ENCODE assay signal across 9 mouse cellular contexts in the genomic region with DNA sequence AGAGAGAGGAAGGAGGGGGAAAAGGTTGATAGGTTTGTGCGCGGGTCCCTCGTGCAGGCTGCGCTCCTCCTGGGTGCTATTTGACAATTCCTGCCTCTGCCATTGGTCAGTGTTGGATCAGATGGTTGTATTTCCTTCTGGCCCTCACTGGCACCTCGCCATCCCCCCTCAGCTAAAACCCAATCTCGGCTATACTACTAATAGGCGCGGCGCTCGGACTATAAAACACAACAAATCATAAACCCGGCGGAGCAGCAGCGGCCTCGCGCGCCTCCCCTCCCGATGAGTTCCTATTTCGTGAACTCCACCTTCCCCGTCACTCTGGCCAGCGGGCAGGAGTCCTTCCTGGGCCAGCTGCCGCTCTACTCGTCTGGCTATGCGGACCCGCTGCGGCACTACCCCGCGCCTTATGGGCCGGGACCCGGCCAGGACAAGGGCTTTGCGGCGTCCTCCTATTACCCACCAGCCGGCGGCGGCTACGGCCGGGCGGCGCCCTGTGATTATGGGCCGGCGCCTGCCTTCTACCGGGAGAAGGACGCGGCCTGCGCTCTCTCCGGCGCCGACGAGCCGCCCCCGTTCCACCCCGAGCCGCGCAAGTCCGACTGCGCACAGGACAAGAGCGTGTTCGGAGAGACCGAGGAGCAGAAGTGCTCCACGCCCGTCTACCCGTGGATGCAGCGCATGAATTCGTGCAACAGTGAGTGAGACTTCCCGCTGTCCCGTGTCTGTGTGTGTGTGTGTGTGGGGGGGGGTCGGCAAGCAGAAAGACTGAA. TPM values are rescaled to one million over a fixed set of nuclear protein-coding genes. Genes with fewer than 3 reads are reported as not detected.
DNase-seq lines count a peak whose midpoint lies in the region; ATAC-seq and TF ChIP-seq lines count a peak whose summit lies in the region.
"Had no signal": no experiment of that assay in that cellular context is flagged by ENCODE, and none has a peak within 500 bp of the region (broad histone marks: within the 10 kb centered on the region; RNA-seq: fewer than 3 reads in every experiment).

No protein-coding gene starts in this region.

- H3K9ac ChIP-seq in lung, embryonic 14.5 days = peak overlapping the region; percentile 84
- peak overlapping the region; percentile 64 for H3K9ac ChIP-seq in hindbrain, embryonic 12.5 days
- peak overlapping the region; percentile 100 for H3K9ac ChIP-seq in neural tube, embryonic 14.5 days (replicated peaks; ENCODE audit: low read depth, low read length)

- DNase-seq in lung, embryonic 14.5 days = peak; percentile 90
- no peak for DNase-seq in lung, postnatal 14 days
- peak; percentile 77 for DNase-seq in limb, embryonic 10.5 days (ENCODE audit: low spot score)
- no peak for DNase-seq in cerebellum, postnatal 14 days
- no peak for DNase-seq in spleen, adult 18-20 months
- DNase-seq in right cerebral cortex, postnatal 14 days = no peak

- no peaks in the 10 kb centered on the region for H3K9me3 ChIP-seq in lung, embryonic 14.5 days (ENCODE audit: low read depth, low read length)
- H3K9me3 ChIP-seq in hindbrain, embryonic 12.5 days (replicated peaks) = no peaks in the 10 kb centered on the region
- no peaks in the 10 kb centered on the region for H3K9me3 ChIP-seq in limb, embryonic 10.5 days (replicated peaks)
- no peaks in the 10 kb centered on the region for H3K9me3 ChIP-seq in neural tube, embryonic 14.5 days (ENCODE audit: control insufficient read depth, low read length)

- under 1% methylated on average over 65 of the region's 66 CpGs for WGBS in lung, embryonic 14.5 days
- WGBS in hindbrain, embryonic 12.5 days = under 1% methylated on average over 64 of the region's 66 CpGs
- under 1% methylated on average over 66 of the region's 66 CpGs for whole genome bisulfite sequencing in limb, embryonic 10.5 days
- WGBS in neural tube, embryonic 14.5 days = under 1% methylated on average over 66 of the region's 66 CpGs

- peak overlapping the region; percentile 89 for H3K27ac ChIP-seq in lung, embryonic 14.5 days (ENCODE audit: low read depth)
- peak overlapping the region; percentile 49 for H3K27ac ChIP-seq in hindbrain, embryonic 12.5 days
- peak overlapping the region; percentile 81 for H3K27ac ChIP-seq in limb, embryonic 10.5 days
- H3K27ac ChIP-seq in neural tube, embryonic 14.5 days (ENCODE audit: low read depth, low read length) = peak overlapping the region; percentile 100

- H3K4me1 ChIP-seq in lung, embryonic 14.5 days (ENCODE audit: insufficient read depth) = 0 out of 2 replicates have a peak, but pooled peaks cover 4% of the 10 kb centered on the region
- H3K4me1 ChIP-seq in hindbrain, embryonic 12.5 days = peaks cover 3% of the 10 kb centered on the region; the same call in 1 of the 2 replicates
- H3K4me1 ChIP-seq in limb, embryonic 10.5 days = peaks cover 97% of the 10 kb centered on the region
- H3K4me1 ChIP-seq in neural tube, embryonic 14.5 days (ENCODE audit: control insufficient read depth, insufficient read depth, low read length) = peaks cover 42% of the 10 kb centered on the region

- H3K27me3 ChIP-seq in lung, embryonic 14.5 days (ENCODE audit: insufficient read depth, low read length) = peaks cover 90% of the 10 kb centered on the region
- peaks cover 99% of the 10 kb centered on the region for H3K27me3 ChIP-seq in hindbrain, embryonic 12.5 days
- peaks cover 100% of the 10 kb centered on the region for H3K27me3 ChIP-seq in limb, embryonic 10.5 days (ENCODE audit: low read depth, poor library complexity, severe bottlenecking)
- H3K27me3 ChIP-seq in neural tube, embryonic 14.5 days (ENCODE audit: control insufficient read depth, insufficient read depth, low read length) = no peaks in the 10 kb centered on the region

- peak overlapping the region; percentile 84 for H3K4me2 ChIP-seq in lung, embryonic 14.5 days
- H3K4me2 ChIP-seq in hindbrain, embryonic 12.5 days (replicated peaks) = peak overlapping the region; percentile 62
- H3K4me2 ChIP-seq in neural tube, embryonic 14.5 days (ENCODE audit: low read depth, low read length) = peak overlapping the region; percentile 100

- H3K36me3 ChIP-seq in lung, embryonic 14.5 days (ENCODE audit: insufficient read depth) = no peaks in the 10 kb centered on the region
- H3K36me3 ChIP-seq in hindbrain, embryonic 12.5 days = no peaks in the 10 kb centered on the region
- H3K36me3 ChIP-seq in limb, embryonic 10.5 days = peaks cover 3% of the 10 kb centered on the region; the same call in 1 of the 2 replicates
- H3K36me3 ChIP-seq in neural tube, embryonic 14.5 days (ENCODE audit: control insufficient read depth, insufficient read depth, low read length) = peaks cover 24% of the 10 kb centered on the region

- H3K4me3 ChIP-seq in lung, embryonic 14.5 days (ENCODE audit: low read depth, low read length) = peak overlapping the region; percentile 72
- H3K4me3 ChIP-seq in hindbrain, embryonic 12.5 days = peak overlapping the region; percentile 36
- H3K4me3 ChIP-seq in limb, embryonic 10.5 days = peak overlapping the region; percentile 64
- peak overlapping the region; percentile 95 for H3K4me3 ChIP-seq in neural tube, embryonic 14.5 days (ENCODE audit: low read depth, low read length)
- H3K4me3 ChIP-seq: erythroblast, embryonic 14.5 days had no signal

- peak; percentile 39 for ATAC-seq in lung, embryonic 14.5 days (ENCODE audit: insufficient read depth)
- ATAC-seq in hindbrain, embryonic 12.5 days (ENCODE audit: low FRiP score) = no peak
- ATAC-seq in neural tube, embryonic 14.5 days (ENCODE audit: low read depth) = peak; percentile 61

- TF ChIP-seq CTCF in lung, embryonic 14.5 days (IDR thresholded peaks at IDR 0.05; ENCODE audit: low read depth) = no peak

RNA-seq across cellular contexts. Expression of a gene that starts 4.1 kb away (rescaled TPM):
- polyA plus RNA-seq in lung, embryonic 14.5 days (2014; fragmentation: Nextera tagmentation; extraction: Ambion mirVana) = 65.9 and 76.1 TPM in 2 replicates
- 74.3 and 126 TPM in 2 replicates for polyA plus RNA-seq in hindbrain, embryonic 12.5 days (2016; fragmentation: Nextera tagmentation; extraction: Ambion mirVana)
- polyA plus RNA-seq in limb, embryonic 10.5 days (2016; fragmentation: Nextera tagmentation; extraction: Ambion mirVana) = 5.5 and 5.9 TPM in 2 replicates
- 49.1 and 52.4 TPM in 2 replicates for polyA plus RNA-seq in neural tube, embryonic 14.5 days (2014; fragmentation: Nextera tagmentation; extraction: Ambion mirVana)
- polyA plus RNA-seq: erythroblast, embryonic 14.5 days had no signal

RNA-seq across cellular contexts. Expression of a gene that starts 6.8 kb away (rescaled TPM):
- polyA plus RNA-seq in lung, embryonic 14.5 days (2014; fragmentation: Nextera tagmentation; extraction: Ambion mirVana) = 19.7 and 24.4 TPM in 2 replicates
- 60.0 and 64.5 TPM in 2 replicates for polyA plus RNA-seq in hindbrain, embryonic 12.5 days (2016; fragmentation: Nextera tagmentation; extraction: Ambion mirVana)
- 6.1 and 7.9 TPM in 2 replicates for polyA plus RNA-seq in limb, embryonic 10.5 days (2016; fragmentation: Nextera tagmentation; extraction: Ambion mirVana)
- 138 and 141 TPM in 2 replicates for polyA plus RNA-seq in neural tube, embryonic 14.5 days (2014; fragmentation: Nextera tagmentation; extraction: Ambion mirVana)
- polyA plus RNA-seq: erythroblast, embryonic 14.5 days had no signal

RNA-seq across cellular contexts. Expression of a gene that starts 12.7 kb away (rescaled TPM):
- 2.1 and 3.5 TPM in 2 replicates for polyA plus RNA-seq in lung, embryonic 14.5 days (2014; fragmentation: Nextera tagmentation; extraction: Ambion mirVana)
- polyA plus RNA-seq in hindbrain, embryonic 12.5 days (2016; fragmentation: Nextera tagmentation; extraction: Ambion mirVana) = 9.6 and 11.0 TPM in 2 replicates
- 7.1 and 10.2 TPM in 2 replicates for polyA plus RNA-seq in limb, embryonic 10.5 days (2016; fragmentation: Nextera tagmentation; extraction: Ambion mirVana)
- polyA plus RNA-seq in neural tube, embryonic 14.5 days (2014; fragmentation: Nextera tagmentation; extraction: Ambion mirVana) = 120 and 133 TPM in 2 replicates
- polyA plus RNA-seq: erythroblast, embryonic 14.5 days had no signal

RNA-seq across cellular contexts. Expression of a gene that starts 17.4 kb away (rescaled TPM):
- 0.99 and 1.4 TPM in 2 replicates for polyA plus RNA-seq in lung, embryonic 14.5 days (2014; fragmentation: Nextera tagmentation; extraction: Ambion mirVana)
- 4.4 and 8.1 TPM in 2 replicates for polyA plus RNA-seq in hindbrain, embryonic 12.5 days (2016; fragmentation: Nextera tagmentation; extraction: Ambion mirVana)
- polyA plus RNA-seq in limb, embryonic 10.5 days (2016; fragmentation: Nextera tagmentation; extraction: Ambion mirVana) = 0.95 and 1.2 TPM in 2 replicates
- 78.6 and 120 TPM in 2 replicates for polyA plus RNA-seq in neural tube, embryonic 14.5 days (2014; fragmentation: Nextera tagmentation; extraction: Ambion mirVana)
- polyA plus RNA-seq: erythroblast, embryonic 14.5 days had no signal

RNA-seq across cellular contexts. Expression of a gene that starts 19.0 kb away (rescaled TPM):
- 3.8 and 3.9 TPM in 2 replicates for polyA plus RNA-seq in lung, embryonic 14.5 days (2014; fragmentation: Nextera tagmentation; extraction: Ambion mirVana)
- 7.7 and 8.1 TPM in 2 replicates for polyA plus RNA-seq in hindbrain, embryonic 12.5 days (2016; fragmentation: Nextera tagmentation; extraction: Ambion mirVana)
- polyA plus RNA-seq in limb, embryonic 10.5 days (2016; fragmentation: Nextera tagmentation; extraction: Ambion mirVana) = 0.89 and 1.2 TPM in 2 replicates
- 3.4 and 4.1 TPM in 2 replicates for polyA plus RNA-seq in neural tube, embryonic 14.5 days (2014; fragmentation: Nextera tagmentation; extraction: Ambion mirVana)
- polyA plus RNA-seq: erythroblast, embryonic 14.5 days had no signal

Comparison
In these comparisons a context has a peak if more than half of its experiments do, and no peak if none do; other contexts are left out.
1. DNase-seq: peak in lung, embryonic 14.5 days (single experiment) and limb, embryonic 10.5 days (single experiment); none in lung, postnatal 14 days (single experiment), cerebellum, postnatal 14 days (0 of 2), spleen, adult 18-20 months (0 of 2) and right cerebral cortex, postnatal 14 days (single experiment).
2. H3K27ac ChIP-seq: peak in every context shown above with its lines; median percentile 100 in neural tube, embryonic 14.5 days; 89 in lung, embryonic 14.5 days; 81 in limb, embryonic 10.5 days; 49 in hindbrain, embryonic 12.5 days.
3. H3K4me3 ChIP-seq: peak in every context shown above with its lines; median percentile 95 in neural tube, embryonic 14.5 days; 72 in lung, embryonic 14.5 days; 64 in limb, embryonic 10.5 days; 36 in hindbrain, embryonic 12.5 days.
4. RNA of a gene that starts 12.7 kb away (polyA plus RNA-seq): 120 to 133 TPM in neural tube, embryonic 14.5 days; 9.6 to 11.0 TPM in hindbrain, embryonic 12.5 days, 7.1 to 10.2 TPM in limb, embryonic 10.5 days and 2.1 to 3.5 TPM in lung, embryonic 14.5 days; every median in the first group is over 10 times any median in the second.
5. Peak in every context shown above with its lines, with median percentiles within 50 percentile points of each other: H3K4me2 ChIP-seq and H3K9ac ChIP-seq.